Mouse (Mus musculus) small intestine, adult 2 months (tissue): ENCODE measurements at regions not wholly inside any gene's neighbourhood (a gene's known extent, or its start where the extent isn't known, plus 50 kb on each side); places are given as distances from the start of the nearest gene placed in this dataset.

Experiments used
- H3K27ac ChIP-seq: fragments of 200-500 bp; 2 replicates; pipeline ENCODE4 v1.5.1; 2012; ENCODE audit warnings: low read depth, low read length, control low read depth, inconsistent platforms; ENCODE audit not compliant: insufficient read depth
- H3K27me3 ChIP-seq: fragments of 200-500 bp; 2 replicates; pipeline ENCODE4 v1.6.1; 2012; ENCODE audit warnings: mild to moderate bottlenecking, moderate library complexity, low read length, inconsistent platforms; ENCODE audit not compliant: control insufficient read depth, insufficient read depth
- H3K36me3 ChIP-seq: fragments of 200-500 bp; 2 replicates; pipeline ENCODE4 v1.6.1; 2012; ENCODE audit warnings: mild to moderate bottlenecking, low read length, control low read depth, inconsistent platforms; ENCODE audit not compliant: control insufficient read depth, insufficient read depth
- H3K4me1 ChIP-seq: fragments of 200-500 bp; 2 replicates; pipeline ENCODE4 v1.6.1; 2012; ENCODE audit warnings: low read length, inconsistent platforms, mixed read lengths; ENCODE audit not compliant: control insufficient read depth, insufficient read depth, insufficient read length
- H3K4me3 ChIP-seq: fragments of 200-500 bp; 2 replicates; pipeline ENCODE4 v1.5.1; 2012; ENCODE audit warnings: low read depth, mild to moderate bottlenecking, control low read depth, inconsistent platforms, low read length, moderate library complexity
- CTCF ChIP-seq: fragments of 200-500 bp; IDR thresholded peaks from 2 replicates; pipeline ENCODE4 v1.5.1; 2012; ENCODE audit warnings: low read depth, mild to moderate bottlenecking, control low read depth, inconsistent platforms, low read length, moderate library complexity, mixed read lengths; ENCODE audit not compliant: insufficient replicate concordance, insufficient read length; ENCODE audit errors: extremely low read depth
- POLR2A ChIP-seq: fragments of 200-500 bp; IDR thresholded peaks from 2 replicates; pipeline ENCODE4 v1.6.1; 2012; ENCODE audit warnings: low read depth, mild to moderate bottlenecking, control low read depth, inconsistent platforms, low read length, moderate library complexity
- WGBS: fragments of 180-500 bp; shearing (Covaris S2); methylation state at CpG from one replicate; pipeline ENCODE4 v1.1.7; 2018; 5-methylcytosine and 5-hydroxymethylcytosine counted together

DNA sequence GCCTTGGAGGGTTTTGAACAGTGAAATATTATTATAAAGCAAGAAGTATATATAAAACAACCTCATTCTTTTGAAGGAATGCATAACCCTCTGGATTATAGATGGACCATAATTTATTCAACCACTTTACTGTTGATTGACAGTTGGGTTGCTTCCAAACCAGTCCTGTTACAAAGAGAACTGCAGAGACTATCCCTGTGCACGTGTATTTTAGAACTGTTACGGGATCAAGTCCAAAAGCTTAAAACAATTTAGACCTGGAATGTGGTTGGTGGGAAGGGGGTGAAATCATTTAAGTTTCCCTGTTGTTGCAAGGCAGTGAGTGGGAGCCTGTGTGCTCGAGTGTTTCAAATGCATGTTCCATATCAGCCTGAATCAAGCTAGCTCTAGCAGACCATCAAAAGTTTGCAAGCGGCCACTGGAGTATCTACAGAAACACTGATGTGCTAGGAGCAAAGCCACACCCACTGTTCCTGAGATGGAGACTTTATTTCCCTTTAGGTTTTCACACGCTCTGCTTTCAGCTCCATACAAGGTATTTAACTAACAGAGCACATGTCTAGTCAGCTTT is 1086.4 kb upstream of the 2610301B20Rik start:
- Histone ChIP-seq H3K27me3 (no peaks in the 10 kb centered on the region), H3K27ac (no peak overlapping the region), H3K4me3 (no peak overlapping the region), H3K4me1 (no peaks in the 10 kb centered on the region), H3K36me3 (no peaks in the 10 kb centered on the region)
- WGBS, result 54% methylated on average over 5 of the region's 5 CpGs
- TF ChIP-seq POLR2A (no peak), CTCF (no peak)

DNA sequence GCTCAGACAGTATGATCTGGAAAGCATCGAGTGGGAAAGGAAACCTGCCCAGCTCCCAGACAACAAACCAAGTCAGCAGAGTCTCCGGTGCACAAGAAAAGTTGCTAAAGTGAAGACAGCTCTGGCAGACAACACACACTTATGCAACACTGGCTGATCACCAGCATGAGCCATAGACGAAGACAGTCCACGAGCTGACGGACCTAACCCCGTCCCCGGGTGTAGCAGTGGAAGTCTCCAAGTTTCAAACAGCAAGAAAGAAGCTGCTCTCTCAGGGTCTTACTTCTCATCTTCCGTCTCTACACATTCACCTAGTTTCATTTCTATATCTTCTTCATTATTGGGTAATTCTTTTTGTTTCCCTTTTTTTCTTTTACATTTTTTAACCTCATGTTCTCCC is 1083.8 kb upstream of the 2610301B20Rik start:
- Histone ChIP-seq H3K4me1 (no peaks in the 10 kb centered on the region), H3K36me3 (no peaks in the 10 kb centered on the region), H3K4me3 (no peak overlapping the region), H3K27ac (no peak overlapping the region), H3K27me3 (no peaks in the 10 kb centered on the region)
- no peak for TF ChIP-seq POLR2A
- TF ChIP-seq CTCF, result no peak
- 81% methylated on average over 8 of the region's 8 CpGs for WGBS
